Mouse (Mus musculus): ENCODE data around the gene Ccnj.
A peak's percentile ranks its signal among the peaks of the same experiment; 100 is the strongest.

Ccnj gene

DNA sequence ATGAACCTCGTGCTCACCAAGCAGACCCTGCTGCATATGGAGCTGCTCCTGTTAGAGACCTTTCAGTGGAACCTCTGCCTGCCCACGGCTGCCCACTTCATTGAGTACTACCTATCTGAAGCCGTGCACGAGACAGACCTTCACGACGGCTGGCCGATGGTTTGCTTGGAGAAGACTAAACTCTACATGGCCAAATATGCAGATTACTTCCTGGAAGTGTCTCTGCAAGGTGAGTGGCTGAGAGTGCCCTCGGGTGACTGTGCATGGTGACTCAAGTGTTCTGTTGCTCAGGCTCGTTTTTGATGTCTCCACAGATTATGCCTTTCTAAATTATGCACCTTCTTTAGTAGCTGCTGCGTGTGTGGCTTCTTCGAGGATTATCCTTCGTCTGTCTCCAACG, 13.7 kb downstream of the Ccnj start:
- peak; percentile 26 for DNase-seq (ENCODE audit: low spot score)

DNA sequence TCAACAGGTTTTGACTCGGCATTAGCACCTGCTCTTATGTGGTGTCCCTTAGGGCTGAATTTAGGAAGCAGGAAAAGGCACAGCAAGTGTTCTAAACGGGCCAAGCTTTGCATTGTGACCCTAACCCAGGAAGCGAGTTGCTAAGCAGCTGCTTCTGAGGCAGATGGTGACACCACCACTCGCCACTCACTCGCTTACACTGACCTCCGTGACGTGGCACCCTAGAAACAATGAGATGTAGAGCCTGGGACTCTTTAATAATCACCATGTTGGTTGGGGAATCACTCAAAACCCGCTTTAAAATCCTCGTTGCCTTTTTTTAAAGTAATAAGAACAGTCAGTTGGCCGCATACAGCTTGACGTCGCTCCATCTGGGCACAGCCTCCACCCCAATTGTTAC, 18.3 kb downstream of the Ccnj start:
- no peak for DNase-seq (ENCODE audit: low spot score)

DNA sequence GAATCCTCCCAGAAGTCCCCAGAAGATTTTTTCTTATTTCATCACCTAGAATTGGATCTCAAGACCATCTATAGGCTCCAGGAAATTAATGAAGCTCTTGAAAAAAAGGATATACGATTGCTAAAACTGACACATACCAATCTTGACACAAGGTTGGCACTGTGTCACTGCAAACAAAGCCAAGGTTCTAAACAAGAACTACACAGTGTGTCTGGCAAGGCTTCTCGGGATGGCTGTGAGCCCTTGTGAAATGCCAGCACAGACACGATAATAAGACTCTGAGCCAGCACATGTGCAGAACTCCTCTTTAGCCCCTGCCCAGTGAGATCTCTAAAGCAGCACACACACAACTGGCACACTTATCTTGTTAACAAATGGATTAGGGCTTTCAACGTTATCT, 28.5 kb downstream of the Ccnj start:
- DNase-seq (ENCODE audit: low spot score), result no peak

DNA sequence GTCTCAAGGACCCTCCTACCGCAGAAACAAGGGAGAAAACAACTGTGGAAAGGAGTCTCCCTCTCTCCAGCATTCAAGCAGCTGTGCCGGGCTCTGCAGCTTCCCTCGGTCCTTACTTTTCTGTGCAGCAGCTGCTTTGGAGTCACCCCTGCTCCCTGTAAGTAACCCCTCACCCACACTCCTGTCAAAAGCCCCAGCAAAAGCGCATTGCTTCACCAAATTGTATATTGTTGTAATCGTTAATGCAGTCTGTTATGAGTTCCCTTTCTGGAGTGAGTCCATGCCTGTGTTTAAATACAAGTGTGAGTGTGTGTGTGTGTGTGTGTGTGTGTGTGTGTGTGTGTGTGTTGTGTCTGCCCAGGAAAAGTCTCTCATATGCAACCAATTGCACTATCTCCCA, 37.2 kb downstream of the Ccnj start:
- peak; percentile 2 for DNase-seq (ENCODE audit: low spot score)

DNA sequence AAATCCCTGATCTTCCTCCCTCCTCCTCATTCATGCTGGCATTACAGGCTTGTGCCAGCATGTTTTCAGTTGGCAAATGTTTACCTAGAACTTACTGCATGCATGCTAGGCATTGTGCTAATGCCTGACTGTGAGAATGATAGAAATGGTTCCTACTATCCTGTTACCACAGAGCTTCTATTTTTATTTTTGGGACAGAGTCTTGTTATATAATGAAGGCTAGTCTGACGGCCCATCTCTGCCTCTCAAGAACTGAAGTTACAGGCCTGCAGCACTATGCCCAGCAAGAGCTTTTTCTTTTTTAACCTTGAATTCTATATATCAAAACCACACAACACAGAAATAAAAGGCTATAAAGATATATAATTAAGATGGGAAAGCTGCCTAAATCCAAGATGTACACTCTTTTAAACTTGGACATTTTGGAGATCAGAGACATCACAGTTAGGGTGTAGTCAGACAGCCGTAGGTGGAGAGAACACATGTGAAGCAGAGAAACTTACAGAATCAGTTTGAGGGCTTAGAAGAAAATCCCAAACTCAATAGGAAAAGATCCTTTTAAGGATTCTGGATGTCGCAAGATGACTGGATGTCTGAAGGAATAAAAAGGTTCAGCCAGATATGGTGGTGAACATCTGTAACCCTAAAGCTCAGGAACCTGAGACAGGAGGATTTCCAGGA, 38.5 kb downstream of the Ccnj start:
- no peak for DNase-seq (ENCODE audit: low spot score)

DNA sequence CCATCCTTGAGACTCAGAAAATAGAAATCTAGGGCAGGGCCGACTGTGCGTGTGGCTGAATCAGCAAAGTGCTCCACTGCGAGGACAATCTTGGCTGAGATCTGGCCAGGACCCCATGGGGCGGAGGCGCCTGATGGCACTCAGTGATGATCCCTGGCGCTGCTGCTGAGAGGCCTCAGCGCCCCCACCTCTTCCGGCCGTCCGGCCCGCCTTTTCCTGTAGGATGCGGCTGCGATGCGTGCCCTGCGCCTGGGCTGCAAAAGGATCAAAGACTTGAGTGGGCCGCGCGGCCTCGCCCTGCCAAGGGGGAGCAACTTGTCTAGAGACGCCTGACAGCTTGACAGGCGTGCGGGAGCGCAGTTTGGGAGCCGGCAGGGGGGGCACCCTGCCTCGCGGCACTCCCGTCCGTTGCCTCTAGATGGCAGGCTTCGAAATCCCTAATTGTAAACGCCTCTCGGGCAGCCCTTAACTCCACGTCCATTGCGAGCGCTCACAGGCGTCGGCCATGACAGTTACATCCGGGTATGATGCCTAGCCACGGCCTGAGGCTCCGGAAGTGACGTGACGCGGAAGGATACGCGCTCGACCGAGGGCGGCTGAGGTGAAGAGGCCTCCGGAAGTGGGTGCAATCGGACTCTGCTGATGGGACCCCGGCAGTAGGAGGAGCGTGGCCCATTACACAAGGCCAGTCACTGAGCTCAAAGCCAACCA, 42.0 kb downstream of the Ccnj start:
- DNase-seq (ENCODE audit: low spot score), result peak; percentile 91

DNA sequence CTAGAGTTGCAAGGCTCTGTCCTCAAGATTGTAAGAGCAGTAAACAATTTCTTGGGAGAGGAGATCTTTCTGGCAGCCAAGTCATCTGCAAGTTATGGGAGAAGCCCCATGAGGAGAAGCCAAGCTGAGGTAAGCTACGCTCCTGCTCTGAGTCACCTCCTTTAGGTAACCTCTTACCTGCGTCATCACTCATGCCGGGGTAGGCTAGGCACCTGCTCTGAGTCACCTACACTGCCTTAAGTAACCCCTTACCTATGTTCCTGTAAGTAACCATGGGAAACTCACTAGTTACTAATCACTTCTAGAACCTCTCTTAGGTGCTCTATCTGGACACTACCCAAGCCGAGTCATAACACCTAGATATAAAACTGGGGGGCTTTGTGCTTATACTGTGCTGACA, 50.6 kb downstream of the Ccnj start:
- no peak for DNase-seq (ENCODE audit: low spot score)

DNA sequence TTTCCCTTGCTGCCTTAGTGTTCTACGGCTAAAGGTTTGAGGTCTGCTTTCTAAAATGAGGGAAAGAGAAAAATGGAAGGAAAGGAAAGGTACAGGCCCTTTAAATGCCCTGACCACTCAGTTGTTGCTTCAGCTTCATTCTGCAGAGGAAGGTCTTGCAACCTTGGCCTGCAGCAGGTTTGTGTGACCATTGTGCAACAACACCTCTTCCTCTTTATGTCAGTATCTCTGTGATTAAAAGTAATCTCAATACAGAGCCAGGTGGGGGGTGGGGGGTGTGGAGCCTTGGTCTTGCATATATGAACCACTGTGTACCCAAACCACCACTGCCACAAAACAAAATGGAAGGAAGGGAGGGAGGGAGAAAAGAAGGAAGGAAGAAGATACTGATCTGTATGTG, 57.8 kb downstream of the Ccnj start:
- DNase-seq (ENCODE audit: low spot score), result no peak

DNA sequence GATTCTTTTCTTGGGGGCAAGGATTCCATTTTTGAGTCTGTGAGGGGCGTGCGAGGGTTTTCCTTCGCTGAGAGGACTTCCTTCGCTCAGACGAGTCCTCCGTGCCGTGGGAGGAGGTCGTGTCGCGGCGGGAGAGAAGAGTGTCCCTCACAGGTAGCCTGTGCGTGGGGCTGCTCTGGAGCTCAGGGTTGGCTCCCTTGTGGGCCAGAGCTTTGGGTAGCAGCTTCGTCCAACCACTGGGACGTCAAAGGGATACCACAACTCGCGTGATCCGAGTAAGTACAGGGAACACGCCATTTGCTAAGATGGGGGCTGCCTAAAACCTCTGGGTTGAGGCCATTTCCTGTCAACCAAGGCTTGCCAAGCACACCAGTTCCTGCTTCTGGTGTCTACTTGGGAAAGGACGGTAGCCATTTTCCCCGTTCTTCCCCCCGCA, 63.0 kb downstream of the Ccnj start:
- no peak for DNase-seq (ENCODE audit: low spot score)

DNA sequence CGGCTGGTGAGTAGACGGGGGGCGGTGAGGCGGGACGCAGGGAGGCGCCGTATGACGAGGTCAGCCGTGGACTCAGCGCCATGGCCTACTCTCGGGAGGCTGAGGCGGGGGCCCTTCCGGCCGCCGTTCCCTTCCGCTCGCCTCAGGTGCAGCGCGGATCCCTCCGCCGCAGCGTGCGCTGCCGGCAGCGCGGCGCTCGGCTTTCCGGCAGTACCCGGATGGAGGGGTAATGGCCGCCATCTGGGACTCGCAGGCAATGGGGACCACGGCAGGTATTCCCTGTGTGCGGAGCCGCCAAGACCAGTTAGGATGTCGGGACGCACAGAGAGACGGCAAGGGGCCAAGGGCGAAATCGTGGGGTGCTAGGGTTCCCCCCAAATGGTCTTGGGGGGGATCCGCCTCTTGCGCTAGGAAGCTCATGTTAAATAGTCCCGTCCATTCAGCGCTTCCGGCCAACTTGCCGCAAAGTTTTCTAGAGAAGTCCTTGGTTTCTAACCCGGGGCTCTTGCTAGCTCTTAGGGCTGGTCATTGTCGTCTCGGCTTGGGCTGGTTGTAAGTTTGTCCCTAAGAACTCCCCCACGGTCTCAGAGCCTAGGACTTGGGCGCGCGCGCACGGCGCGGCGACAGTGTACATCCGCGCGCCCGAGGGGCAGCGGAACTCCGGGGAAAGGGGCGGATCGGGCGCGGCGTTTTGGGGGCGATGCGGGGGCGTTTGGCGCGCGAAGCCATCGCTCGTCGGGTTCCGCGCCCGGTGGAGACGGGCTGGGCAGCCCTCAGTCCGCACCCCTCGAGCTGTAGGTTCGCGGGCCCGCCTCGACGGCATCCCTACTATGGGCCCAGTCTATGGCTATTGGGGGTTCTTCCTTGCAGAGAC, 63.7 kb downstream of the Ccnj start, which contains the start of gene Zfp518a:
Zfp518a (plus strand) TSS at position 187 of the 874 bp plus-strand sequence.
- DNase-seq (ENCODE audit: low spot score), result peak; percentile 76

DNA sequence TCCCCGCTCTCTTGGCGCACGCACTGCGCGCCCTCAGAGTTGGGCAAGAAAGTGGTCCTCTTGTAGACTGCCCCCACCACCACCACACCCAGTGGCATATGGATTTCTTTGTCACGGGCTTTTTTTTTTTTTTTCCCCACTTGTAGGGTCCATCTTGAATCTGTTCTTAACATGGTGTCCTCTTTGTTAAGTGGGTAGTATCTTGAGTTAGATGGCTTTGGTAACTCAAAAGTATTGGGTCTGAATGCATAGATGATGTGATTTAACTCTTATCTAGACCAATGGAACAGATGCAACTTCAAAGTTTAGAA, 64.3 kb downstream of the Ccnj start:
- no peak for DNase-seq (ENCODE audit: low spot score)

Data from lung, postnatal 25 days (tissue).